Mouse (Mus musculus) thymus, postnatal 0 days (tissue): ENCODE results near the gene Mettl8. TPM values are rescaled to one million over a fixed set of nuclear protein-coding genes. Genes with fewer than 3 reads are reported as not detected.

Source experiments
- DNase-seq: peaks from one replicate; pipeline ENCODE4 v3.0.0-alpha.2; 2015; ENCODE audit warnings: low spot score
- polyA plus RNA-seq: library from polyadenylated mRNA; unstranded; fragments of >200 nt; fragmentation: Nextera tagmentation; extraction: Ambion mirVana; gene quantifications from 2 replicates; pipeline ENCODE4 v1.2.1, GENCODE M21; 2015

Mettl8 gene
- polyA plus RNA-seq, 1 experiment from 2014 or later = 25.4 TPM

- DNase-seq = no peak
Measured at GRCm38 (mm10) chr2:70933516-70933915, 121.9 kb downstream of the Mettl8 start.

DNA sequence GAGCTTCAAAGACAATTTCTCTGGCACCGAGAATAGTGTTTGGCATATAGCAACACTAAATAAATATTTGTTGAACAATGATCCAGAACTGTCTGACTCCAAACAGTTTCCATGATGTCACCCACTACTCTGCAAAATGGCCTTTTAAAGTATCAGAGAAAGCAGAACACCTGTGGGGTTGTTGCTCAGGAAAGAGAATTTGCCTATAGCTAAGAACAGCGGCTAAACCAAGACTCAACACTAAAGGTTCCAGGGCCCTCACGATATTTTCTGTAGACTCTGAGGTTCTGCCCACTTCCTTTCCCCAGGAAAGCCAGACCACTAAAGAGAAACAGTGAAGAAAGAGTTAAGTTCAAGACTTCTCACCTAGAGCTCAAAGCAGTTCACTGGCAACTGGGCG lies 122.4 kb downstream of the Mettl8 start:
- peak; percentile 88 for DNase-seq

DNA sequence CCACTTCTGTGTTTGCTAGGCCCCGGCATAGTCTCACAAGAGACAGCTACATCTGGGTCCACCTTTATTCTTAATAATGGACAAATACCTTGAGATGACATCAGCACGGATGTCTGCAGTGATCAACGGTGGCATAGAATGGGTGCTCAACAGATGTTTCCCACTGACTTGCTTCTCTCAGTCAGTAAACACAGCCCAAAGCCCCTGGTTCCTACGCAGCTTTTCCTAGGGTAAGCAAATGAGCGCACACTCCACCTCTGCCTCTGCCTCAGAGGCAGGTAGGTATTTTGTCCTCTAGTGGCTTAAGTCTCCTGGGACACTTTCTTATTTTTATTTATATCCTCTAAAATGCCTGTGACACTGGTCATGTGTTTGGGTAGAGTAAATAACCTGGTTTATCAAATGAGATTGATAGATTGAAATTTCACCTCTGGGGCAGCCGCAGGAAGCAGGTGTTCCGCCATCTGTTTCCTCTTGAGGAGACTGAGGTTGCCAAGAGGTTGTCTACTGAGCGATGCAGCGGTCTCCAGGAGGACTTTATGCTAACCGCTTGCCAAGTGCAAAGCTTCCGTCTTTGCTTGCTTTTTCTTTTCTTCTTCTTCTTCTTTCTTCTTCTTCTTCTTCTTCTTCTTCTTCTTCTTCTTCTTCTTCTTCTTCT lies 124.6 kb downstream of the Mettl8 start:
- peak; percentile 86 for DNase-seq

- DNase-seq = peak; percentile 33
Measured at GRCm38 (mm10) chr2:70929714-70930113, 125.7 kb downstream of the Mettl8 start.

GRCm38 (mm10) chr2:70924049-70924448 lies 131.3 kb downstream of the Mettl8 start:
- DNase-seq = no peak

DNA sequence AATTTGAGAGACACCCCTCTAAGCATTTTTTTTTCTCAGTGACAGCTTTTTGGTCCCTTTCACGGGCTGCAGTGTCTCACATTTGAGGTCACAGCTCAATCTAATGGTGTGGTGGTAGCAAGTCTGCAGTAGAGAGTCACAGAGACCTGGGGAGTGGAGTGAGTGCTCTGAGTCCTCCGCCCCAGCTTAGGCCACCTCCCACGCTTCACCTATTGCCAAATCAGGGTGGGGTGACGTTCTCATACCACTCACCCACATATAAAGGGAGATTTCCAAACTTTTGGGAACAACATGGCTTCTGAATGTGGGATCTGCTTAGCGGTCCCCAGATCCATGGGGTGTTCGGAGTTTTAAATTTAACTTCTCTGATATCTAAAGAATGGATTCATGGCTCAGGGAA lies 132.6 kb downstream of the Mettl8 start:
- DNase-seq = no peak

DNA sequence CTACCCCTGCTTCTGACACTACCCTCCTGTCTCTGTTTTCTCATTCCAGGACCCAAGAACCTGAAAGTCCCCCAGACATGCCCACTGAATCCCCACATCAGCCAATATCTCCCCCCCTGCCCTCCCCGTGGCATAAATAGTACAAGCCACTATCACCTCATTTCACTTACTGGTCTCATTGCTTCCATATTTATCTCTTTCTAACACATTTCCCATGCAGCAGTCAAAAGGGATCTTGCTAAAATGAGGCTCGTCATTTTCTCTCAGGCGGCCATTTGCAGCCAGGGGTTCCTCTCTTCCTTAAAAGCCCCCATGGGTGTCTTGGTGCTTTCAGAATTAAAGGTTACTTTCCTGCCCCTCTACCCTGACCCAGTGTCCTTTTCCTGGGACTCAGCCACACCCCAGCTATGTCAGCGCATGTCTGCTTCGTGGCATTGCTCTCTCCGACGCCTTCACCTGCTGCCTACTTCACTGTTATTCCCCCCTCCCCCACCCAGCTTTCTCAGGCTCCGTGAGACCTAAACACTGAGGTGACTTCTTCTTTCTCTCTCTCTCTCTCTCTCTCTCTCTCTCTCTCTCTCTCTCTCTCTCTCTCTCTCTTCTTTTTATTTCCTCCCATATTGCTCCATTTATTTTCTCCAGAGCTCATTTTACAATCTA lies 134.3 kb downstream of the Mettl8 start:
- DNase-seq = peak; percentile 44

- peak; percentile 70 for DNase-seq
Measured at GRCm38 (mm10) chr2:70919913-70920522, 135.4 kb downstream of the Mettl8 start.

DNA sequence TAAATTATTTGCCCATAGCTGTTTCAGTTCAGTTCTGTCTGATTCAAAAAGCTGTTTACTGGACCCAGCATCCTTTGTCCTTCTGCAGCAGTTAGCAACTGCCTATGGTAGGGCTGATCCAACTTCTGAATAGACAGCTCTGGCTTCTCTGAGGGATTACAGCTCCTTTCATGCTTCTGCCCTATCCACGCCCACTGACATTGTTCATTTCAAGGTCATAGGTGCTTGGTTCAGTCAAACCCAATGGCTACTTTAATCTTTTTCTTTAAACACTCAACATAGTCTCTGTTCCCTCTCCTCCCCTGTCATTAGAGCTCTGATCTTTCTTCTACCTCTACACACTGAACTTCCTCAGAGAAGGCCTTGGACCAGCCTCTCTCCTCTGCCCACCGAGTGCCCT lies 136.9 kb downstream of the Mettl8 start:
- DNase-seq = no peak

Other genes starting within 250 kb of the Mettl8 start
- 37.0 and 45.3 TPM in 2 replicates for gene Tlk1, start 229.9 kb downstream of the Mettl8 start, polyA plus RNA-seq
- 41.0 and 47.7 TPM in 2 replicates for gene Dcaf17, start 255 bp downstream of the Mettl8 start, polyA plus RNA-seq
- 1.3 and 1.4 TPM in 2 replicates for gene Cybrd1, start 62.3 kb upstream of the Mettl8 start, polyA plus RNA-seq
- gene Dync1i2, start 156.1 kb upstream of the Mettl8 start, polyA plus RNA-seq = 75.2 and 76.4 TPM in 2 replicates